Mouse (Mus musculus) erythroblast, embryonic 14.5 days (primary cell): ENCODE data around the gene Cdca7l.

ENCODE experiments used
- GATA1 ChIP-seq: IDR thresholded peaks from 2 replicates; pipeline ENCODE4 v1.6.1; 2012; ENCODE audit warnings: low read length, inconsistent platforms, mixed read lengths
- TAL1 ChIP-seq: IDR thresholded peaks from 3 replicates; pipeline ENCODE4 v1.6.1; 2012; ENCODE audit warnings: low read length, inconsistent platforms, mixed read lengths

- TF ChIP-seq GATA1 (no peak), TAL1 (no peak)
Measured at GRCm38 (mm10) chr12:117848621-117849020, 44.5 kb downstream of the Cdca7l start.
